Mouse (Mus musculus) embryonic facial prominence, embryonic 10.5 days (tissue): ENCODE results near the gene Dab2. TPM values are rescaled to one million over a fixed set of nuclear protein-coding genes. Genes with fewer than 3 reads are reported as not detected.

Source experiments
- DNase-seq: peaks from one replicate; pipeline ENCODE4 v3.0.0-alpha.2; 2017; ENCODE audit warnings: low spot score
- H3K27ac ChIP-seq: fragments of 300-500 bp; sonication (generic); replicated peaks from 2 replicates; pipeline ENCODE4 v1.5.1; 2016; ENCODE audit warnings: mild to moderate bottlenecking
- H3K27me3 ChIP-seq: fragments of 300-500 bp; sonication (generic); replicated peaks from 2 replicates; pipeline ENCODE4 v1.6.1; 2016; ENCODE audit warnings: low read depth, mild to moderate bottlenecking; ENCODE audit not compliant: poor library complexity, severe bottlenecking
- H3K36me3 ChIP-seq: fragments of 300-500 bp; sonication (generic); replicated peaks from 2 replicates; pipeline ENCODE4 v1.6.1; 2016; ENCODE audit warnings: mild to moderate bottlenecking, moderate library complexity
- H3K4me1 ChIP-seq: fragments of 300-500 bp; sonication (generic); 2 replicates; pipeline ENCODE4 v1.6.1; 2016
- H3K4me3 ChIP-seq: fragments of 300-500 bp; sonication (generic); 2 replicates; pipeline ENCODE4 v1.5.1; 2016; ENCODE audit warnings: mild to moderate bottlenecking, moderate library complexity
- H3K9me3 ChIP-seq: fragments of 300-500 bp; sonication (generic); 2 replicates; pipeline ENCODE4 v1.6.1; 2016; ENCODE audit warnings: mild to moderate bottlenecking
- WGBS: fragments of 180-500 bp; shearing (Covaris S2); methylation state at CpG from one replicate; pipeline ENCODE4 v1.1.7; 2016; 5-methylcytosine and 5-hydroxymethylcytosine counted together
- polyA plus RNA-seq: library from polyadenylated mRNA; unstranded; fragments of >200 nt; fragmentation: Nextera tagmentation; extraction: Ambion mirVana; gene quantifications from 2 replicates; pipeline ENCODE4 v1.2.1, GENCODE M21; 2016

Gene Dab2
- polyA plus RNA-seq, 1 experiment from 2014 or later: 47.5 TPM

DNA sequence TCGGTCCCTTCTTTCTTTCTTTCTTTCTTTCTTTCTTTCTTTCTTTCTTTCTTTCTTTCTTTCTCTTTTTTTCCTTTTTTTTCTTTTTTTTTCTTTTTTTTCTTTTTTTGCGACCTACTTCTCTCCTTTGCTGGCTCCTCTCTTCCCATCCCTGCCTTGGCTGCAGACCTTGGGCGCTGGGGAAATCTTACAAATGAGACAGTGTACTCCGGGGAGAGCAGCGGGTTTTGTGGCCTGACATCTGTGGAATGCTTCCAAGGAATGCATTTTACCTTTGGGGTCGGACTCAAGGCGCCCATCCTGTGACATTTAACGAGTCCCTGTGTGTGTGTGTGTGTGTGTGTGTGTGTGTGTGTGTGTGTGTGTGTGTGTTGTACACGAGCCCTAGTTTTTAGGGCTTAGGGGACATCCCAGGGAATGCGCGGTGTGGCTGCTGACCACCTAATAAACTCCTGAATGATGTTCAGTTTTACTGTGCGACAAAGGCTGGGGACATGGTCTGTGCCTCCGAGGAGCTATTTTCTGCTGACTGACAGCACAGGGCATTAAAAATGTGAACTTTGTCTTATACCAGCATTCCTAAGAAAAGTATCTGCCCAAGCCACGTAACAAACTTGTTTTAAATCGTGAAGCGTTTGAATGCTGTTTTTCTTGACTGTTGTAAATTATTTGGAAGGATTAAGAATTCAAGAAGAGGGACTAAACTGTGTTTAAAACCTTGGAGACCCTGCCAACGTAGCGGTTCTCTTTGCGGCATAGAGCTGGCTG is 87.6 kb downstream of the Dab2 start:
- Histone ChIP-seq H3K27me3 (no peaks in the 10 kb centered on the region), H3K4me3 (peak overlapping the region; percentile 65), H3K9me3 (no peaks in the 10 kb centered on the region), H3K27ac (peak overlapping the region; percentile 88), H3K36me3 (no peaks in the 10 kb centered on the region; the same call in 1 of the 2 replicates), H3K4me1 (peaks cover 48% of the 10 kb centered on the region)
- DNase-seq: peak; percentile 47
- 4% methylated on average over 19 of the region's 19 CpGs for WGBS

DNA sequence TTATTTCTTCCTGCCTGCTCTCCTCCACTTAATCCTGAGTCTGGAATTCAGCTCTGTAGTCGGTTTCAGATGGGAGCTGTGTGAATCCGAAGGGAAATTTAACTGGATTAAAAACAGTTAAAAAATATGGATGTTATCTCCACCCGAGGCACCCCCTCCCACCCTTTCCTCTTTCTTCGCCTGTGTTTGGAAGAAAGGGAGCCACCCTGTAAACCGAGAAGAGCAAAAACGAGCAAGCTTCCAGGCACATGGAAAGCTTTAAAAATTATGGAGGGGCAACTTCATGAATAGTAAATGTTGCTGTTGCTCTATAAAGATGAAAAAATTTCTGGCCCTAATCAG is 88.1 kb downstream of the Dab2 start:
- H3K27ac ChIP-seq: peak overlapping the region; percentile 88
- H3K27me3 ChIP-seq: no peaks in the 10 kb centered on the region
- no peaks in the 10 kb centered on the region for H3K9me3 ChIP-seq
- peaks cover under 1% of the 10 kb centered on the region; the same call in 1 of the 2 replicates for H3K36me3 ChIP-seq
- peaks cover 48% of the 10 kb centered on the region for H3K4me1 ChIP-seq
- peak overlapping the region; percentile 65 for H3K4me3 ChIP-seq
- no peak for DNase-seq
- 7% methylated on average over 6 of the region's 6 CpGs for WGBS

- peak overlapping the region; percentile 88 for H3K27ac ChIP-seq
- H3K4me3 ChIP-seq: peak overlapping the region; percentile 65
- DNase-seq: no peak
- H3K36me3 ChIP-seq: peaks cover 5% of the 10 kb centered on the region; the same call in 1 of the 2 replicates
- H3K4me1 ChIP-seq: peaks cover 48% of the 10 kb centered on the region
- no peaks in the 10 kb centered on the region for H3K27me3 ChIP-seq
- no peaks in the 10 kb centered on the region for H3K9me3 ChIP-seq
- WGBS: 57% methylated on average over 3 of the region's 3 CpGs
Observed at GRCm38 (mm10) chr15:6388146-6388545, 88.6 kb downstream of the Dab2 start.

- Histone ChIP-seq H3K36me3 (peaks cover 10% of the 10 kb centered on the region; the same call in 1 of the 2 replicates), H3K4me3 (peak overlapping the region; percentile 65), H3K4me1 (peaks cover 45% of the 10 kb centered on the region), H3K9me3 (no peaks in the 10 kb centered on the region), H3K27ac (0 out of 2 replicates have a peak overlapping the region, but pooled peaks have one; percentile 88), H3K27me3 (no peaks in the 10 kb centered on the region)
- 94% methylated on average over 7 of the region's 7 CpGs for WGBS
- DNase-seq: no peak
Observed at GRCm38 (mm10) chr15:6388631-6389030, 89.0 kb downstream of the Dab2 start.

- Histone ChIP-seq H3K27me3 (no peaks in the 10 kb centered on the region), H3K36me3 (peaks cover 10% of the 10 kb centered on the region; the same call in 1 of the 2 replicates), H3K4me3 (no peak overlapping the region), H3K9me3 (no peaks in the 10 kb centered on the region), H3K27ac (no peak overlapping the region), H3K4me1 (peaks cover 30% of the 10 kb centered on the region)
- DNase-seq: no peak
- WGBS: 80% methylated on average over 4 of the region's 4 CpGs
Observed at GRCm38 (mm10) chr15:6390106-6390505, 90.5 kb downstream of the Dab2 start.

GRCm38 (mm10) chr15:6390657-6391056 is 91.1 kb downstream of the Dab2 start:
- H3K9me3 ChIP-seq: no peaks in the 10 kb centered on the region
- H3K27ac ChIP-seq: no peak overlapping the region
- peaks cover 10% of the 10 kb centered on the region; the same call in 1 of the 2 replicates for H3K36me3 ChIP-seq
- H3K4me3 ChIP-seq: no peak overlapping the region
- no peaks in the 10 kb centered on the region for H3K27me3 ChIP-seq
- DNase-seq: no peak
- 56% methylated on average over 2 of the region's 2 CpGs for WGBS
- peaks cover 25% of the 10 kb centered on the region for H3K4me1 ChIP-seq

GRCm38 (mm10) chr15:6391886-6392285 is 92.3 kb downstream of the Dab2 start:
- H3K4me1 ChIP-seq: peaks cover 19% of the 10 kb centered on the region
- DNase-seq: no peak
- H3K27me3 ChIP-seq: no peaks in the 10 kb centered on the region
- WGBS: 90% methylated on average over 3 of the region's 3 CpGs
- H3K4me3 ChIP-seq: no peak overlapping the region
- H3K27ac ChIP-seq: no peak overlapping the region
- H3K9me3 ChIP-seq: no peaks in the 10 kb centered on the region
- H3K36me3 ChIP-seq: peaks cover 13% of the 10 kb centered on the region; the same call in 1 of the 2 replicates

DNA sequence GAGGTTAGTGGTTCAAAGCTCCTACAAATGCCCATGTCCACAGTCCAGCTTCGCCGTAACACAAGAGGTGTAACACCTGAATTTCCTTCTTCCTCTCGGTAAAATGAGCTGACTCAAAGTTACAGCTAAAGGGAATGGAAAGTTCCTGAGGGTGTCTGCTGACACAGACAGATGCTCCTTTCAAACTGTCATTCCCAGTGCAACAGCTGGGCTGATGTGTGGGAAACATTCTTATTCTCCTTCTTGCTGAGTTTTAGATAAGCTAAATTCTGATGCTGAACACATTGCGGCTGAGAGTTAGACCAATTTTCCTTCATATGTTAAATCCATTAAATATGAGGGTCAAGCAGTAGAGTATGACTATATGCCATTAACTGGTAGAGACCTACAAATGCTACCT is 94.0 kb downstream of the Dab2 start:
- Histone ChIP-seq H3K4me1 (peaks cover 10% of the 10 kb centered on the region), H3K27me3 (no peaks in the 10 kb centered on the region), H3K36me3 (peaks cover 15% of the 10 kb centered on the region; the same call in 1 of the 2 replicates), H3K9me3 (no peaks in the 10 kb centered on the region), H3K4me3 (no peak overlapping the region), H3K27ac (no peak overlapping the region)
- DNase-seq: no peak
- WGBS: 97% methylated on average over 4 of the region's 4 CpGs

GRCm38 (mm10) chr15:6398211-6398610 is 98.6 kb downstream of the Dab2 start:
- Histone ChIP-seq H3K4me1 (no peaks in the 10 kb centered on the region), H3K36me3 (peaks cover 9% of the 10 kb centered on the region; the same call in 1 of the 2 replicates), H3K27me3 (no peaks in the 10 kb centered on the region), H3K27ac (no peak overlapping the region), H3K4me3 (no peak overlapping the region), H3K9me3 (no peaks in the 10 kb centered on the region)
- 94% methylated on average over 4 of the region's 4 CpGs for WGBS
- no peak for DNase-seq

GRCm38 (mm10) chr15:6398881-6399280 is 99.3 kb downstream of the Dab2 start:
- 91% methylated on average over 6 of the region's 6 CpGs for WGBS
- no peaks in the 10 kb centered on the region for H3K9me3 ChIP-seq
- no peak overlapping the region for H3K27ac ChIP-seq
- DNase-seq: no peak
- H3K4me3 ChIP-seq: no peak overlapping the region
- no peaks in the 10 kb centered on the region for H3K4me1 ChIP-seq
- H3K27me3 ChIP-seq: no peaks in the 10 kb centered on the region
- peaks cover 5% of the 10 kb centered on the region; the same call in 1 of the 2 replicates for H3K36me3 ChIP-seq

DNA sequence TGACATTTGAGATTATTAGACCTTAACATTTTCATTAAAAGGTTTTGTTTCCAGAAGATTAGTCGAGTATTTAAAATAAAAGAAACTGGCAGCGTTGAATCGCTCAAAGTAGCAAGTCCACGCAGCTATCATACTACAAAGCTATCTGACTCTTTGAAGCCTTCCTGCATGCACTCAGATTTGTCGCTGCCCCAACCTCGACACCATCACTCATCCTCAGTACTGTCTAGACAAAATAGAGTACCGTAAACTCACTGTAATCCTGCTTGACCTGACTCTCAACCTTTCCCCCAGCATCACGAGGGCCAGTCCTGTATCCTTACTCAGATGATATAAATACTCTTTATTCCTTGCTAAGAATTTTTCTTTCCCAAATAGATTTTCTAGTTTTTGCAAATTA is 100.5 kb downstream of the Dab2 start:
- no peak for DNase-seq
- Histone ChIP-seq H3K27me3 (no peaks in the 10 kb centered on the region), H3K4me3 (no peak overlapping the region), H3K4me1 (no peaks in the 10 kb centered on the region), H3K36me3 (peaks cover 5% of the 10 kb centered on the region; the same call in 1 of the 2 replicates), H3K27ac (no peak overlapping the region), H3K9me3 (no peaks in the 10 kb centered on the region)
- WGBS: 87% methylated on average over 8 of the region's 8 CpGs

- 90% methylated on average over 2 of the region's 2 CpGs for WGBS
- H3K27me3 ChIP-seq: no peaks in the 10 kb centered on the region
- H3K27ac ChIP-seq: no peak overlapping the region
- no peaks in the 10 kb centered on the region; the same call in 1 of the 2 replicates for H3K36me3 ChIP-seq
- DNase-seq: no peak
- no peaks in the 10 kb centered on the region for H3K9me3 ChIP-seq
- H3K4me1 ChIP-seq: no peaks in the 10 kb centered on the region
- H3K4me3 ChIP-seq: no peak overlapping the region
Observed at GRCm38 (mm10) chr15:6402433-6402832, 102.8 kb downstream of the Dab2 start.

DNA sequence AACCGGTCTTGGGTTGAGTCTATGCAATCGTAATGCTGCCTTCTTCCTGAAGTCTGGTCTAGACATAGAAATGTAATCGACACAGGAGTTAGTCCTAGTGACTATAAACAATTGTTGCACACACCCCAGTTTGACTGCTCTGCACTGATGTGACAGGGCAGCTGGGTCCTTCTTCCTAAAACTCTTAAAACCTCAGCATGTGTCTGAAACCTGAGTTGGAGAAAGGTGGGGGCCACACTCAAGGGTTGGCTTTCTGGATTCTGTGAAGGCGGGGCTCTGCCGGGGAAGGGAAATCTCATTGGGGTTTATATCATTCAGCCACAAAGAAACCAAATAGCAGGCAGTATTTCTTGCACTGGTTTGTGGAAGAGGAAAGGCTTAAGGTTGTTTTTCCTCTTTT is 104.6 kb downstream of the Dab2 start:
- Histone ChIP-seq H3K4me1 (no peaks in the 10 kb centered on the region), H3K4me3 (no peak overlapping the region), H3K27ac (no peak overlapping the region), H3K27me3 (no peaks in the 10 kb centered on the region), H3K36me3 (no peaks in the 10 kb centered on the region; the same call in 1 of the 2 replicates), H3K9me3 (no peaks in the 10 kb centered on the region)
- no peak for DNase-seq
- 82% methylated on average over 5 of the region's 5 CpGs for WGBS
